In genomic region chr1:155119719-155120118, GRCm38 (mm10) we compare ENCODE assay signal across 25 mouse cellular contexts. TPM values are rescaled to one million over a fixed set of nuclear protein-coding genes. Genes with fewer than 3 reads are reported as not detected.
DNase-seq lines count a peak whose midpoint lies in the region; ATAC-seq and TF ChIP-seq lines count a peak whose summit lies in the region.
"Had no signal": no experiment of that assay in that cellular context is flagged by ENCODE, and none has a peak within 500 bp of the region (broad histone marks: within the 10 kb centered on the region; RNA-seq: fewer than 3 reads in every experiment).

No protein-coding gene starts in this region.

- no peak for TF ChIP-seq POLR2A in MEL (IDR thresholded peaks at IDR 0.05; ENCODE audit: control insufficient read depth in 1 of 2, insufficient read depth in 1 of 2, low read depth in 1 of 2, low read length in 2 of 2, poor library complexity in 1 of 2)

- no peak for TF ChIP-seq RAD21 in MEL (IDR thresholded peaks at IDR 0.05; ENCODE audit: low read depth, low read length)

- H3K4me3 ChIP-seq in MEL (ENCODE audit: control insufficient read depth in 1 of 2, insufficient read depth in 1 of 2, low read depth in 2 of 2, low read length in 2 of 2), result no peak overlapping the region
- H3K4me3 ChIP-seq: embryonic facial prominence, embryonic 13.5 days; embryonic facial prominence, embryonic 15.5 days; erythroblast, embryonic 14.5 days; forebrain, embryonic 10.5 days; forebrain, embryonic 12.5 days had no signal

- H3K27ac ChIP-seq in MEL (ENCODE audit: control insufficient read depth, low read depth, low read length), result no peak overlapping the region
- H3K27ac ChIP-seq: embryonic facial prominence, embryonic 13.5 days; embryonic facial prominence, embryonic 15.5 days; forebrain, embryonic 10.5 days; forebrain, embryonic 12.5 days had no signal

- H3K36me3 ChIP-seq in MEL (ENCODE audit: control insufficient read depth in 1 of 2, insufficient read depth in 2 of 2, low read length in 2 of 2), result no peaks in the 10 kb centered on the region
- H3K36me3 ChIP-seq: embryonic facial prominence, embryonic 13.5 days; embryonic facial prominence, embryonic 15.5 days; forebrain, embryonic 10.5 days; forebrain, embryonic 12.5 days had no signal

- DNase-seq in 3T3-L1 (ENCODE audit: low read depth, low spot score) (peak; percentile 34), MEL (ENCODE audit: low read depth, low spot score) (no peak)
- DNase-seq in urinary bladder, postnatal 25 days (ENCODE audit: low spot score), result no peak
- DNase-seq: adrenal gland, adult 8-10 months; adrenal gland, postnatal 14 days; adrenal gland, postnatal 36 days; B cell, adult 2 months; cerebellum, adult 11-12 months; cerebellum, adult 2 months; cerebellum, adult 9-10 months; cerebellum, postnatal 10 days; cerebellum, postnatal 25 days; embryo, embryonic 11 days had no signal

- 0 out of 4 replicates have a peak, but pooled peaks of 1 of the 2 experiments have one; percentile 11 for TF ChIP-seq EP300 in MEL (IDR thresholded peaks at IDR 0.05; ENCODE audit: low read depth in 1 of 2, low read length in 2 of 2)

- TF ChIP-seq CTCF in MEL (IDR thresholded peaks at IDR 0.05 in 2 of 3, conservative IDR thresholded peaks at IDR 0.05 in 1 of 3; ENCODE audit: control insufficient read depth in 1 of 3, insufficient read depth in 1 of 3, low read depth in 2 of 3, low read length in 3 of 3, poor library complexity in 1 of 3, severe bottlenecking in 1 of 3), result no peak

- H3K79me2 ChIP-seq in MEL (ENCODE audit: control insufficient read depth, insufficient read depth, low read length, poor library complexity), result no peaks in the 10 kb centered on the region

- H3K4me1 ChIP-seq in MEL (ENCODE audit: control insufficient read depth in 1 of 2, insufficient read depth in 2 of 2, low read length in 2 of 2), result no peaks in the 10 kb centered on the region
- H3K4me1 ChIP-seq: embryonic facial prominence, embryonic 15.5 days; forebrain, embryonic 12.5 days had no signal

- no peaks in the 10 kb centered on the region for H3K9me3 ChIP-seq in MEL (replicated peaks; ENCODE audit: insufficient read depth, low read length)
- H3K9me3 ChIP-seq: embryonic facial prominence, embryonic 13.5 days; embryonic facial prominence, embryonic 15.5 days; forebrain, embryonic 10.5 days; forebrain, embryonic 12.5 days had no signal

- no peaks in the 10 kb centered on the region; a peak in 1 of 4 replicates for H3K27me3 ChIP-seq in MEL (ENCODE audit: control insufficient read depth in 1 of 2, insufficient read depth in 2 of 2, low read length in 2 of 2)
- H3K27me3 ChIP-seq: embryonic facial prominence, embryonic 13.5 days; embryonic facial prominence, embryonic 15.5 days; Patski had no signal

- H3K9ac ChIP-seq in MEL (ENCODE audit: control insufficient read depth, low read depth, low read length, poor library complexity, severe bottlenecking), result no peak overlapping the region
- H3K9ac ChIP-seq: embryonic facial prominence, embryonic 13.5 days; embryonic facial prominence, embryonic 15.5 days; forebrain, embryonic 12.5 days had no signal

- 0 out of 2 replicates have a peak, but pooled peaks have one; percentile 20 for ATAC-seq in megakaryocyte progenitor cell, adult 5-6 weeks (replicated peaks; ENCODE audit: poor library complexity)
- no peak for ATAC-seq in CD4-positive, CD25-positive, alpha-beta regulatory T cell, adult 4 months
- ATAC-seq: activated CD4-positive, CD25-positive, alpha-beta regulatory T cell, adult 4 months; forebrain, embryonic 14.5 days; forebrain, embryonic 16.5 days; Patski had no signal

TF ChIP-seq in MEL, 35 proteins besides CTCF, POLR2A, EP300 and RAD21:
- TF ChIP-seq GATA1 (IDR thresholded peaks at IDR 0.05; ENCODE audit: low read depth, low read length) (peak; percentile 41; the same call in 1 of the 2 replicates), MEF2A (IDR thresholded peaks at IDR 0.05; ENCODE audit: extremely low read depth, insufficient replicate concordance, low read depth, low read length, poor library complexity, severe bottlenecking) (no peak), RCOR1 (IDR thresholded peaks at IDR 0.05; ENCODE audit: low read depth, low read length) (peak; percentile 69; the same call in 1 of the 2 replicates), ETS1 (IDR thresholded peaks at IDR 0.05; ENCODE audit: low read depth, low read length) (no peak)

RNA-seq across cellular contexts. Expression of gene Ier5, which starts 20.3 kb away (rescaled TPM):
- 7.2 and 7.5 TPM in 2 replicates for total RNA-seq in MEL (2012; rRNA removed)
- 1 to 10 TPM in 1 of 2 experiments, not detected in 1; 7.4 TPM for polyA plus RNA-seq in MEL (2012; ENCODE audit: insufficient read depth in 1 of 2, insufficient read length in 2 of 2, low read depth in 1 of 2, low replicate concordance in 2 of 2, missing spikeins in 1 of 2)
- total RNA-seq in megakaryocyte progenitor cell, adult 5-6 weeks (2015), result 6.8 and 12.1 TPM in 2 replicates
- 5.1 and 5.7 TPM in 2 replicates for total RNA-seq in megakaryocyte progenitor cell, adult 5-6 weeks (2017)
- polyA plus RNA-seq in CD4-positive, CD25-positive, alpha-beta regulatory T cell, adult 4 months (2017; shearing (Covaris generic)), result 10 to 100 TPM in 1 of 2 experiments, 1 to 10 TPM in 1; 4.9 to 12.6 TPM

RNA-seq across cellular contexts. Expression of gene Mr1, which starts 26.9 kb away (rescaled TPM):
- 1.8 and 2.0 TPM in 2 replicates for total RNA-seq in MEL (2012; rRNA removed)
- 1 to 10 TPM in 1 of 2 experiments, not detected in 1; 3.9 TPM for polyA plus RNA-seq in MEL (2012; ENCODE audit: insufficient read depth in 1 of 2, insufficient read length in 2 of 2, low read depth in 1 of 2, low replicate concordance in 2 of 2, missing spikeins in 1 of 2)
- total RNA-seq in megakaryocyte progenitor cell, adult 5-6 weeks (2015), result 4.6 and 7.6 TPM in 2 replicates
- total RNA-seq in megakaryocyte progenitor cell, adult 5-6 weeks (2017), result 3.3 and 4.1 TPM in 2 replicates
- 10 to 100 TPM; 17.9 to 26.0 TPM for polyA plus RNA-seq in CD4-positive, CD25-positive, alpha-beta regulatory T cell, adult 4 months (2017; shearing (Covaris generic))
- total RNA-seq: ES-E14 had no signal
- polyA plus RNA-seq: erythroblast, embryonic 14.5 days had no signal

RNA-seq across cellular contexts. Expression of gene Stx6, which starts 38.8 kb away (rescaled TPM):
- 16.7 and 18.1 TPM in 2 replicates for total RNA-seq in MEL (2012; rRNA removed)
- polyA plus RNA-seq in MEL (2012; ENCODE audit: insufficient read depth in 1 of 2, insufficient read length in 2 of 2, low read depth in 1 of 2, low replicate concordance in 2 of 2, missing spikeins in 1 of 2), result 10 to 100 TPM in 1 of 2 experiments, not detected in 1; 38.4 TPM
- 11.2 and 17.6 TPM in 2 replicates for total RNA-seq in megakaryocyte progenitor cell, adult 5-6 weeks (2015)
- 31.0 and 32.6 TPM in 2 replicates for total RNA-seq in megakaryocyte progenitor cell, adult 5-6 weeks (2017)
- 10 to 100 TPM; 50.0 to 58.4 TPM for polyA plus RNA-seq in CD4-positive, CD25-positive, alpha-beta regulatory T cell, adult 4 months (2017; shearing (Covaris generic))
